9 mouse cellular contexts compared by ENCODE assay signal in the genomic region with DNA sequence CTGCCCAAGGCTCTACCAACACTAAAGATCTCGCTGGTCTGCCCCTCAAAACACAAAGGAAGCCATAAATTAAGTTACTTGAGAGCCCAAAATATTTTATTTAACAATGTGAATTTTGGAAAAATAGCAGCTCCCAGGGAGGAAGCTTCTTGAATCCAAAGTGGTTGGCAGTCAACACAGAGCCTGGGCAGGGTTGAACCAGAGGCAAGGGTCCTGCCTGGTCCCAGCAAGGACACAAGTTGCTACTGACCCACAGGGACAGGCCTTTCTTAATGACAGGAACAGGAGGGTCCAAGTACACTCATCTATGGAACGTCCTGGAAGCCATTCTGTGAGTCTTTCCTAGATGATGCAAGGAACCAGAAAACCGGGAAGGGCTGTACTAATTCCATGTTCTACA. TPM values are rescaled to one million over a fixed set of nuclear protein-coding genes. Genes with fewer than 3 reads are reported as not detected.
DNase-seq lines count a peak whose midpoint lies in the region; ATAC-seq lines count a peak whose summit lies in the region.
"Had no signal": no experiment of that assay in that cellular context is flagged by ENCODE, and none has a peak within 500 bp of the region (broad histone marks: within the 10 kb centered on the region; RNA-seq: fewer than 3 reads in every experiment).

No protein-coding gene starts in this region.

- H3K27me3 ChIP-seq in intestine, embryonic 14.5 days (replicated peaks; ENCODE audit: control insufficient read depth, insufficient read depth, low read length), result no peaks in the 10 kb centered on the region
- H3K27me3 ChIP-seq in intestine, embryonic 16.5 days (replicated peaks; ENCODE audit: control insufficient read depth, insufficient read depth, low read length), result no peaks in the 10 kb centered on the region
- H3K27me3 ChIP-seq in embryonic facial prominence, embryonic 12.5 days, result no peaks in the 10 kb centered on the region
- H3K27me3 ChIP-seq in hindbrain, embryonic 14.5 days (ENCODE audit: control insufficient read depth, insufficient read depth, low read length), result no peaks in the 10 kb centered on the region
- H3K27me3 ChIP-seq in midbrain, embryonic 14.5 days (ENCODE audit: control insufficient read depth, insufficient read depth, low read length), result no peaks in the 10 kb centered on the region
- H3K27me3 ChIP-seq: CH12.LX had no signal

- H3K9me3 ChIP-seq in intestine, embryonic 14.5 days (ENCODE audit: control insufficient read depth, low read length), result no peaks in the 10 kb centered on the region
- no peaks in the 10 kb centered on the region for H3K9me3 ChIP-seq in intestine, embryonic 16.5 days (ENCODE audit: control insufficient read depth, low read length)
- no peaks in the 10 kb centered on the region for H3K9me3 ChIP-seq in embryonic facial prominence, embryonic 12.5 days
- no peaks in the 10 kb centered on the region for H3K9me3 ChIP-seq in hindbrain, embryonic 14.5 days (ENCODE audit: control insufficient read depth, low read length)
- no peaks in the 10 kb centered on the region for H3K9me3 ChIP-seq in midbrain, embryonic 14.5 days (ENCODE audit: control insufficient read depth, low read length)

- no peak overlapping the region for H3K4me2 ChIP-seq in intestine, embryonic 14.5 days (ENCODE audit: low read length)
- no peak overlapping the region for H3K4me2 ChIP-seq in intestine, embryonic 16.5 days (ENCODE audit: low read depth, low read length)
- H3K4me2 ChIP-seq in embryonic facial prominence, embryonic 12.5 days (replicated peaks), result peak overlapping the region; percentile 90; the same call in 1 of the 2 replicates
- peak overlapping the region; percentile 99 for H3K4me2 ChIP-seq in hindbrain, embryonic 14.5 days (replicated peaks)
- peak overlapping the region; percentile 95 for H3K4me2 ChIP-seq in midbrain, embryonic 14.5 days (ENCODE audit: low read length)

- peak; percentile 16; the same call in 1 of the 2 replicates for ATAC-seq in intestine, embryonic 14.5 days (replicated peaks; ENCODE audit: low FRiP score, low TSS enrichment, low read depth)
- no peak for ATAC-seq in intestine, embryonic 16.5 days
- ATAC-seq in embryonic facial prominence, embryonic 12.5 days (ENCODE audit: insufficient number of reproducible peaks, insufficient read depth, low FRiP score, low TSS enrichment), result no peak
- no peak for ATAC-seq in hindbrain, embryonic 14.5 days (ENCODE audit: low FRiP score)
- ATAC-seq in midbrain, embryonic 14.5 days (ENCODE audit: low FRiP score, low TSS enrichment), result no peak
- no peak for ATAC-seq in frontal cortex, adult (ENCODE audit: low TSS enrichment)

- H3K36me3 ChIP-seq in intestine, embryonic 14.5 days (ENCODE audit: control insufficient read depth, insufficient read depth, low read length), result peaks cover 43% of the 10 kb centered on the region
- H3K36me3 ChIP-seq in intestine, embryonic 16.5 days (ENCODE audit: control insufficient read depth, insufficient read depth, low read length), result peaks cover 8% of the 10 kb centered on the region
- H3K36me3 ChIP-seq in embryonic facial prominence, embryonic 12.5 days, result peaks cover 45% of the 10 kb centered on the region
- peaks cover 61% of the 10 kb centered on the region for H3K36me3 ChIP-seq in hindbrain, embryonic 14.5 days (replicated peaks; ENCODE audit: control insufficient read depth, insufficient read depth)
- H3K36me3 ChIP-seq in midbrain, embryonic 14.5 days (ENCODE audit: control insufficient read depth, insufficient read depth, low read length), result peaks cover 48% of the 10 kb centered on the region

- no peak overlapping the region for H3K27ac ChIP-seq in intestine, embryonic 14.5 days (ENCODE audit: low read depth)
- no peak overlapping the region for H3K27ac ChIP-seq in intestine, embryonic 16.5 days (ENCODE audit: low read length)
- H3K27ac ChIP-seq in embryonic facial prominence, embryonic 12.5 days, result no peak overlapping the region
- H3K27ac ChIP-seq in hindbrain, embryonic 14.5 days, result no peak overlapping the region
- H3K27ac ChIP-seq in midbrain, embryonic 14.5 days (replicated peaks; ENCODE audit: low read depth, low read length), result no peak overlapping the region

- H3K4me3 ChIP-seq in intestine, embryonic 14.5 days (ENCODE audit: low read depth, low read length), result peak overlapping the region; percentile 80
- no peak overlapping the region for H3K4me3 ChIP-seq in intestine, embryonic 16.5 days (ENCODE audit: low read length)
- H3K4me3 ChIP-seq in embryonic facial prominence, embryonic 12.5 days, result peak overlapping the region; percentile 90
- peak overlapping the region; percentile 95 for H3K4me3 ChIP-seq in hindbrain, embryonic 14.5 days (replicated peaks; ENCODE audit: low read length)
- peak overlapping the region; percentile 90 for H3K4me3 ChIP-seq in midbrain, embryonic 14.5 days (replicated peaks; ENCODE audit: low read depth, low read length)

- no peak for DNase-seq in intestine, embryonic 14.5 days (ENCODE audit: low spot score)
- DNase-seq in hindbrain, embryonic 14.5 days (ENCODE audit: low spot score), result no peak
- DNase-seq in midbrain, embryonic 14.5 days, result no peak
- no peak for DNase-seq in adrenal gland, adult 18-20 months (ENCODE audit: low spot score in 2 of 2)
- no peak for DNase-seq in left cerebral cortex, postnatal 14 days (ENCODE audit: low spot score in 2 of 2)

- no peak overlapping the region for H3K9ac ChIP-seq in intestine, embryonic 14.5 days (ENCODE audit: low read length)
- H3K9ac ChIP-seq in intestine, embryonic 16.5 days (ENCODE audit: low read depth, low read length), result no peak overlapping the region
- H3K9ac ChIP-seq in embryonic facial prominence, embryonic 12.5 days, result no peak overlapping the region
- peak overlapping the region; percentile 92 for H3K9ac ChIP-seq in hindbrain, embryonic 14.5 days
- peak overlapping the region; percentile 92 for H3K9ac ChIP-seq in midbrain, embryonic 14.5 days (replicated peaks; ENCODE audit: low read length)

- peaks cover 23% of the 10 kb centered on the region for H3K4me1 ChIP-seq in intestine, embryonic 14.5 days (replicated peaks; ENCODE audit: control insufficient read depth, insufficient read depth, low read length)
- peaks cover 27% of the 10 kb centered on the region for H3K4me1 ChIP-seq in intestine, embryonic 16.5 days (ENCODE audit: control insufficient read depth, insufficient read depth, low read length)
- peaks cover 27% of the 10 kb centered on the region for H3K4me1 ChIP-seq in embryonic facial prominence, embryonic 12.5 days
- peaks cover 41% of the 10 kb centered on the region for H3K4me1 ChIP-seq in hindbrain, embryonic 14.5 days (replicated peaks; ENCODE audit: control insufficient read depth, insufficient read depth, low read length)
- peaks cover 36% of the 10 kb centered on the region for H3K4me1 ChIP-seq in midbrain, embryonic 14.5 days (ENCODE audit: control insufficient read depth, insufficient read depth, low read length)

- 61% methylated on average over 3 of the region's 3 CpGs for WGBS in intestine, embryonic 14.5 days
- 55% methylated on average over 3 of the region's 3 CpGs for WGBS in intestine, embryonic 16.5 days
- 62% methylated on average over 3 of the region's 3 CpGs for WGBS in embryonic facial prominence, embryonic 12.5 days
- WGBS in hindbrain, embryonic 14.5 days, result 64% methylated on average over 3 of the region's 3 CpGs
- 60% methylated on average over 3 of the region's 3 CpGs for WGBS in midbrain, embryonic 14.5 days

- intact Hi-C loops in left cerebral cortex, postnatal 14 days (cut with DNase I), result no loop called here

RNA-seq across cellular contexts. Expression of gene Inpp5e, which starts 0.4 kb away (rescaled TPM):
- 18.4 and 22.8 TPM in 2 replicates for polyA plus RNA-seq in intestine, embryonic 14.5 days (2014; fragmentation: Nextera tagmentation; extraction: Ambion mirVana)
- polyA plus RNA-seq in intestine, embryonic 16.5 days (2015; fragmentation: Nextera tagmentation; extraction: Ambion mirVana), result 14.8 and 15.9 TPM in 2 replicates
- 30.1 and 31.5 TPM in 2 replicates for polyA plus RNA-seq in embryonic facial prominence, embryonic 12.5 days (2016; fragmentation: Nextera tagmentation; extraction: Ambion mirVana)
- polyA plus RNA-seq in hindbrain, embryonic 14.5 days (2014; fragmentation: Nextera tagmentation; extraction: Ambion mirVana), result 22.1 and 23.0 TPM in 2 replicates
- polyA plus RNA-seq in midbrain, embryonic 14.5 days (2014; fragmentation: Nextera tagmentation; extraction: Ambion mirVana), result 20.7 and 26.3 TPM in 2 replicates
- total RNA-seq in adrenal gland, adult 18-20 months (2021), result 10 to 100 TPM; 13.9 to 16.1 TPM
- 10 to 100 TPM; 18.8 to 20.8 TPM for total RNA-seq in left cerebral cortex, postnatal 14 days (2021)

RNA-seq across cellular contexts. Expression of gene Pmpca, which starts 20.2 kb away (rescaled TPM):
- 90.2 and 99.7 TPM in 2 replicates for polyA plus RNA-seq in intestine, embryonic 14.5 days (2014; fragmentation: Nextera tagmentation; extraction: Ambion mirVana)
- polyA plus RNA-seq in intestine, embryonic 16.5 days (2015; fragmentation: Nextera tagmentation; extraction: Ambion mirVana), result 102 and 105 TPM in 2 replicates
- polyA plus RNA-seq in embryonic facial prominence, embryonic 12.5 days (2016; fragmentation: Nextera tagmentation; extraction: Ambion mirVana), result 108 and 112 TPM in 2 replicates
- polyA plus RNA-seq in hindbrain, embryonic 14.5 days (2014; fragmentation: Nextera tagmentation; extraction: Ambion mirVana), result 76.8 and 81.6 TPM in 2 replicates
- polyA plus RNA-seq in midbrain, embryonic 14.5 days (2014; fragmentation: Nextera tagmentation; extraction: Ambion mirVana), result 68.0 and 80.9 TPM in 2 replicates
- 100 to 1,000 TPM; 139 to 150 TPM for total RNA-seq in adrenal gland, adult 18-20 months (2021)
- total RNA-seq in left cerebral cortex, postnatal 14 days (2021), result 100 to 1,000 TPM; 116 to 117 TPM

RNA-seq across cellular contexts. Expression of gene Entr1, which starts 20.2 kb away (rescaled TPM):
- 96.2 and 101 TPM in 2 replicates for polyA plus RNA-seq in intestine, embryonic 14.5 days (2014; fragmentation: Nextera tagmentation; extraction: Ambion mirVana)
- polyA plus RNA-seq in intestine, embryonic 16.5 days (2015; fragmentation: Nextera tagmentation; extraction: Ambion mirVana), result 80.4 and 88.4 TPM in 2 replicates
- polyA plus RNA-seq in embryonic facial prominence, embryonic 12.5 days (2016; fragmentation: Nextera tagmentation; extraction: Ambion mirVana), result 184 and 188 TPM in 2 replicates
- polyA plus RNA-seq in hindbrain, embryonic 14.5 days (2014; fragmentation: Nextera tagmentation; extraction: Ambion mirVana), result 134 and 141 TPM in 2 replicates
- 143 and 161 TPM in 2 replicates for polyA plus RNA-seq in midbrain, embryonic 14.5 days (2014; fragmentation: Nextera tagmentation; extraction: Ambion mirVana)
- 100 to 1,000 TPM; 114 to 119 TPM for total RNA-seq in adrenal gland, adult 18-20 months (2021)
- total RNA-seq in left cerebral cortex, postnatal 14 days (2021), result 100 to 1,000 TPM; 172 to 175 TPM

RNA-seq across cellular contexts. Expression of gene Snapc4, which starts 28.9 kb away (rescaled TPM):
- polyA plus RNA-seq in intestine, embryonic 14.5 days (2014; fragmentation: Nextera tagmentation; extraction: Ambion mirVana), result 30.4 and 31.1 TPM in 2 replicates
- 19.1 and 20.8 TPM in 2 replicates for polyA plus RNA-seq in intestine, embryonic 16.5 days (2015; fragmentation: Nextera tagmentation; extraction: Ambion mirVana)
- polyA plus RNA-seq in embryonic facial prominence, embryonic 12.5 days (2016; fragmentation: Nextera tagmentation; extraction: Ambion mirVana), result 39.2 and 42.7 TPM in 2 replicates
- 25.4 and 29.3 TPM in 2 replicates for polyA plus RNA-seq in hindbrain, embryonic 14.5 days (2014; fragmentation: Nextera tagmentation; extraction: Ambion mirVana)
- polyA plus RNA-seq in midbrain, embryonic 14.5 days (2014; fragmentation: Nextera tagmentation; extraction: Ambion mirVana), result 25.3 and 30.7 TPM in 2 replicates
- 10 to 100 TPM; 31.0 to 36.5 TPM for total RNA-seq in adrenal gland, adult 18-20 months (2021)
- total RNA-seq in left cerebral cortex, postnatal 14 days (2021), result 10 to 100 TPM; 66.3 to 68.0 TPM

RNA-seq across cellular contexts. Expression of gene Sec16a, which starts 35.7 kb away (rescaled TPM):
- polyA plus RNA-seq in intestine, embryonic 14.5 days (2014; fragmentation: Nextera tagmentation; extraction: Ambion mirVana), result 33.7 and 39.8 TPM in 2 replicates
- polyA plus RNA-seq in intestine, embryonic 16.5 days (2015; fragmentation: Nextera tagmentation; extraction: Ambion mirVana), result 19.1 and 20.4 TPM in 2 replicates
- polyA plus RNA-seq in embryonic facial prominence, embryonic 12.5 days (2016; fragmentation: Nextera tagmentation; extraction: Ambion mirVana), result 26.2 and 28.3 TPM in 2 replicates
- polyA plus RNA-seq in hindbrain, embryonic 14.5 days (2014; fragmentation: Nextera tagmentation; extraction: Ambion mirVana), result 29.1 and 30.0 TPM in 2 replicates
- polyA plus RNA-seq in midbrain, embryonic 14.5 days (2014; fragmentation: Nextera tagmentation; extraction: Ambion mirVana), result 24.3 and 32.4 TPM in 2 replicates
- total RNA-seq in adrenal gland, adult 18-20 months (2021), result 10 to 100 TPM; 52.2 to 69.1 TPM
- 10 to 100 TPM; 42.3 to 45.5 TPM for total RNA-seq in left cerebral cortex, postnatal 14 days (2021)

Comparison
In these comparisons a context has a peak if more than half of its experiments do, and no peak if none do; other contexts are left out.
1. H3K4me2 ChIP-seq: peak in embryonic facial prominence, embryonic 12.5 days (single experiment), hindbrain, embryonic 14.5 days (single experiment) and midbrain, embryonic 14.5 days (single experiment); none in intestine, embryonic 14.5 days (single experiment) and intestine, embryonic 16.5 days (single experiment).
2. H3K9ac ChIP-seq: peak in hindbrain, embryonic 14.5 days (single experiment) and midbrain, embryonic 14.5 days (single experiment); none in intestine, embryonic 14.5 days (single experiment), intestine, embryonic 16.5 days (single experiment) and embryonic facial prominence, embryonic 12.5 days (single experiment).